ENCODE assay signal across 13 mouse cellular contexts in genomic region chr1:162209010-162209409, GRCm38 (mm10).
A peak's percentile ranks its signal among the peaks of the same experiment; 100 is the strongest.
DNase-seq lines count a peak whose midpoint lies in the region; ATAC-seq and TF ChIP-seq lines count a peak whose summit lies in the region.
"Had no signal": no experiment of that assay in that cellular context is flagged by ENCODE, and none has a peak within 500 bp of the region (broad histone marks: within the 10 kb centered on the region; RNA-seq: fewer than 3 reads in every experiment).

No protein-coding gene starts in this region.

- peaks cover 33% of the 10 kb centered on the region for H3K4me1 ChIP-seq in hindbrain, embryonic 10.5 days (replicated peaks)
- H3K4me1 ChIP-seq in hindbrain, embryonic 16.5 days (ENCODE audit: control insufficient read depth, insufficient read depth, low read depth, low read length): no peaks in the 10 kb centered on the region
- no peaks in the 10 kb centered on the region; the same call in 1 of the 2 replicates for H3K4me1 ChIP-seq in E14TG2a.4 (replicated peaks; ENCODE audit: low read depth, low read length)
- H3K4me1 ChIP-seq in limb, embryonic 10.5 days: peaks cover 56% of the 10 kb centered on the region

- no peak overlapping the region for H3K4me2 ChIP-seq in hindbrain, embryonic 16.5 days (ENCODE audit: low read length)

- peak overlapping the region; percentile 80 for H3K27ac ChIP-seq in hindbrain, embryonic 10.5 days
- H3K27ac ChIP-seq in hindbrain, embryonic 16.5 days (ENCODE audit: low read depth, low read length): no peak overlapping the region
- peak overlapping the region; percentile 85 for H3K27ac ChIP-seq in limb, embryonic 10.5 days
- H3K27ac ChIP-seq: left cerebral cortex, adult 2 months had no signal

- intact Hi-C loops in left cerebral cortex, postnatal 14 days (cut with DNase I): no loop called here

- 71% methylated on average over 9 of the region's 9 CpGs for WGBS in hindbrain, embryonic 10.5 days
- WGBS in hindbrain, embryonic 16.5 days: 60% methylated on average over 9 of the region's 9 CpGs
- 74% methylated on average over 9 of the region's 9 CpGs for WGBS in limb, embryonic 10.5 days

- TF ChIP-seq CTCF in E14TG2a.4 (conservative IDR thresholded peaks at IDR 0.05; ENCODE audit: low read length): no peak

- H3K27me3 ChIP-seq in hindbrain, embryonic 10.5 days (ENCODE audit: insufficient read depth, poor library complexity, severe bottlenecking): peaks cover 76% of the 10 kb centered on the region
- no peaks in the 10 kb centered on the region for H3K27me3 ChIP-seq in hindbrain, embryonic 16.5 days (replicated peaks; ENCODE audit: control insufficient read depth, insufficient read depth, low read length)
- no peaks in the 10 kb centered on the region for H3K27me3 ChIP-seq in E14TG2a.4 (ENCODE audit: insufficient read depth, low read length)
- no peaks in the 10 kb centered on the region for H3K27me3 ChIP-seq in limb, embryonic 10.5 days (ENCODE audit: low read depth, poor library complexity, severe bottlenecking)

- no peak for DNase-seq in hindbrain, embryonic 10.5 days (ENCODE audit: low spot score)
- DNase-seq in embryo, embryonic 10.5 days (ENCODE audit: low spot score): peak; percentile 68
- DNase-seq in limb, embryonic 10.5 days (ENCODE audit: low spot score): no peak
- DNase-seq in left cerebral cortex, postnatal 14 days (ENCODE audit: low spot score in 2 of 2): no peak
- DNase-seq in urinary bladder, postnatal 4 days (ENCODE audit: low spot score in 2 of 2): no peak
- no peak for DNase-seq in urinary bladder, postnatal 14 days (ENCODE audit: low spot score)
- DNase-seq: cerebellum, postnatal 14 days; heart, adult 18-20 months; kidney, postnatal 25 days; lung, adult 18-20 months had no signal

- no peaks in the 10 kb centered on the region for H3K9me3 ChIP-seq in hindbrain, embryonic 10.5 days
- H3K9me3 ChIP-seq in hindbrain, embryonic 16.5 days (ENCODE audit: control insufficient read depth, low read length): no peaks in the 10 kb centered on the region
- H3K9me3 ChIP-seq in E14TG2a.4 (ENCODE audit: low read length): no peaks in the 10 kb centered on the region
- H3K9me3 ChIP-seq in limb, embryonic 10.5 days (replicated peaks): no peaks in the 10 kb centered on the region

- H3K9ac ChIP-seq in hindbrain, embryonic 16.5 days (ENCODE audit: low read depth, low read length): no peak overlapping the region

- H3K36me3 ChIP-seq in hindbrain, embryonic 10.5 days: no peaks in the 10 kb centered on the region
- H3K36me3 ChIP-seq in hindbrain, embryonic 16.5 days (ENCODE audit: control insufficient read depth, insufficient read depth, low read length): no peaks in the 10 kb centered on the region
- H3K36me3 ChIP-seq in E14TG2a.4 (ENCODE audit: insufficient read depth, low read length): no peaks in the 10 kb centered on the region
- no peaks in the 10 kb centered on the region for H3K36me3 ChIP-seq in limb, embryonic 10.5 days

- peak overlapping the region; percentile 40 for H3K4me3 ChIP-seq in hindbrain, embryonic 10.5 days
- no peak overlapping the region for H3K4me3 ChIP-seq in hindbrain, embryonic 16.5 days (ENCODE audit: low read length)
- peak overlapping the region; percentile 32; the same call in 1 of the 2 replicates for H3K4me3 ChIP-seq in E14TG2a.4 (replicated peaks; ENCODE audit: low read length)
- no peak overlapping the region for H3K4me3 ChIP-seq in limb, embryonic 10.5 days
- H3K4me3 ChIP-seq: left cerebral cortex, adult 2 months had no signal

- no peak for ATAC-seq in hindbrain, embryonic 16.5 days

Comparison
In these comparisons a context has a peak if more than half of its experiments do, and no peak if none do; other contexts are left out.
1. H3K4me3 ChIP-seq: peak in hindbrain, embryonic 10.5 days (single experiment) and E14TG2a.4 (single experiment); none in hindbrain, embryonic 16.5 days (single experiment) and limb, embryonic 10.5 days (single experiment).